Mouse (Mus musculus) bone marrow macrophage, adult 2 months (primary cell): ENCODE data around the gene Rims3. TPM values are rescaled to one million over a fixed set of nuclear protein-coding genes. Genes with fewer than 3 reads are reported as not detected.

Source experiments
- H3K27ac ChIP-seq: 2 replicates; pipeline ENCODE4 v1.5.1; 2012; ENCODE audit warnings: low read depth, low read length; ENCODE audit not compliant: insufficient read depth
- H3K4me1 ChIP-seq: 2 replicates; pipeline ENCODE4 v1.6.1; 2012; ENCODE audit warnings: low read length; ENCODE audit not compliant: control insufficient read depth, insufficient read depth
- H3K4me3 ChIP-seq: 2 replicates; pipeline ENCODE4 v1.5.1; 2012; ENCODE audit warnings: mild to moderate bottlenecking, low read length, moderate library complexity; ENCODE audit not compliant: insufficient read depth
- CTCF ChIP-seq: IDR thresholded peaks from 2 replicates; pipeline ENCODE4 v1.5.1; 2012; ENCODE audit warnings: low read depth, mild to moderate bottlenecking, low read length, moderate library complexity
- POLR2A ChIP-seq: IDR thresholded peaks from 2 replicates; pipeline ENCODE4 v1.6.1; 2012; ENCODE audit warnings: mild to moderate bottlenecking, low read depth, low read length, borderline replicate concordance
- polyA plus RNA-seq: library from polyadenylated mRNA; stranded (reverse); fragments of >200 nt; gene quantifications from 2 replicates; pipeline ENCODE4 v1.2.4, GENCODE M21; 2012; ENCODE audit not compliant: missing spikeins, insufficient read depth, insufficient read length

The Rims3 gene
- polyA plus RNA-seq, 1 experiment, result 1.9 TPM

GRCm38 (mm10) chr4:120878728-120879127, 24.1 kb downstream of the Rims3 start:
- H3K4me1 ChIP-seq, result peaks cover 30% of the 10 kb centered on the region
- no peak overlapping the region for H3K27ac ChIP-seq
- H3K4me3 ChIP-seq, result no peak overlapping the region
- TF ChIP-seq CTCF (no peak), POLR2A (no peak)

GRCm38 (mm10) chr4:120879386-120879785, 24.8 kb downstream of the Rims3 start:
- Histone ChIP-seq H3K4me3 (no peak overlapping the region), H3K27ac (no peak overlapping the region), H3K4me1 (peaks cover 30% of the 10 kb centered on the region)
- TF ChIP-seq CTCF (no peak), POLR2A (no peak)

DNA sequence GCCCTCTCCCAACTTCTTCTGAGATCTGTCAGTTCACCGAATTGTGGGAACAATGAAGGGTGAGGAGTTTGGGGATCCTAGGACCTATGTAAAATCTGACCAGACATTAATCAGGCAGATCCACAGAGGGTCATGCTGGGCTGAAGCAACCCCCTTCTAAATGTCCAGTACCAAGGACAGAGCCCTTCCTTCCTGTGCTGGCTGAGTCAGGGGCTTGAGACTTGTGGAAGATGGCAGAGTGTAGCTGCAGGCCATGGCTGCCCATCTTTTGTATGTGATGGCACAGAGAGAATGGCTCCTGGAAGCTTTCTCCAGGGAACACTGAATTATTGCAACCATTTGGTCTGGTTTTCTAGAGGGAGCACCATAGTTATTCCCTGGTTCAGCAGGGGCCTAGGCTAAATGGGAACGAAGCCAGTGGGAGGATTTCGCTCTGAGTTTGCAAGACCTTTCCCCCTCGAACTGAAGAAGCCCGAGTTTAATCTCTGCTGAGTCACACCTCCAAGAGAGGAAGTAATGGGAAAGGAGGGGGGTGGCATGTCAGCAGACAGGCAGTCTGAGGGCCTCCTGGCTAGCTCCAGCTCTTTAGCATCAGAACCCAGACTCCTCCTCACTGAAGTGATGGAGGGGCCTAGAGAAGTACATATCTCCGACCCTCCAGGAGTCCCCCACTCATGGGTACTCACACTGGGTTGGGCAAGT, 26.3 kb downstream of the Rims3 start:
- H3K27ac ChIP-seq, result no peak overlapping the region
- H3K4me1 ChIP-seq, result peaks cover 38% of the 10 kb centered on the region
- TF ChIP-seq POLR2A (no peak), CTCF (no peak)
- no peak overlapping the region for H3K4me3 ChIP-seq

DNA sequence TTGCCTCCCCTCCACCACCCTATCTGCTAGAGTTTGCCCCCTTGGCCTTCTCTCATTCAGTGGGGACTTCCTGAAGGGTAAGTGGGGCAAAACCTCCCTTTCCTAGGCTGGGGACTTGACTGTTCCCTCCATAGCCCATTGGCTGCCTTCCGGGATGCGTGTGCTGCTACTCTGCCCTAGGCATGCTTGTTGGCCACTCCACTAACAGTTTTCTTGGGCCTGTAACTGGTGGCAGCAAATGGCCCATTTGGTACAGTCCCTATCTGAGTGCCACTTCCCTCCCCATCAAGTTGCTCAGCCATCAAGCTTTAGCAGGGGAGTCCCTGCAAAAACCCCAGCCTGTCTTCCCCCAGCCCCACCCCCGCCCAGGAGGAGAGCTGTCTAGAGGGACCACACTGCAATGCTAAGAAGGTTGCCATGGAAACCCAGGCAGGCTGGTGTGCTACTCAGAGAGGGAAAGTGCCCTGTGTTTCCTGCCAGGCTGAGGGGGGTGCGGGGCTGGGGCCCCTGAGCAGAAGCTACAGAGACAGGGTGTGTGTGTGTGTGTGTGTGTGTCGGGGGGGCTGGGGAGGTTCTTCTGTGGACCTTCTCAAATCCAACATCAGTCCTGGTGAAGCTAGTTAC, 27.5 kb downstream of the Rims3 start:
- Histone ChIP-seq H3K4me3 (no peak overlapping the region), H3K27ac (no peak overlapping the region), H3K4me1 (peaks cover 38% of the 10 kb centered on the region)
- no peak for TF ChIP-seq POLR2A
- TF ChIP-seq CTCF, result no peak

DNA sequence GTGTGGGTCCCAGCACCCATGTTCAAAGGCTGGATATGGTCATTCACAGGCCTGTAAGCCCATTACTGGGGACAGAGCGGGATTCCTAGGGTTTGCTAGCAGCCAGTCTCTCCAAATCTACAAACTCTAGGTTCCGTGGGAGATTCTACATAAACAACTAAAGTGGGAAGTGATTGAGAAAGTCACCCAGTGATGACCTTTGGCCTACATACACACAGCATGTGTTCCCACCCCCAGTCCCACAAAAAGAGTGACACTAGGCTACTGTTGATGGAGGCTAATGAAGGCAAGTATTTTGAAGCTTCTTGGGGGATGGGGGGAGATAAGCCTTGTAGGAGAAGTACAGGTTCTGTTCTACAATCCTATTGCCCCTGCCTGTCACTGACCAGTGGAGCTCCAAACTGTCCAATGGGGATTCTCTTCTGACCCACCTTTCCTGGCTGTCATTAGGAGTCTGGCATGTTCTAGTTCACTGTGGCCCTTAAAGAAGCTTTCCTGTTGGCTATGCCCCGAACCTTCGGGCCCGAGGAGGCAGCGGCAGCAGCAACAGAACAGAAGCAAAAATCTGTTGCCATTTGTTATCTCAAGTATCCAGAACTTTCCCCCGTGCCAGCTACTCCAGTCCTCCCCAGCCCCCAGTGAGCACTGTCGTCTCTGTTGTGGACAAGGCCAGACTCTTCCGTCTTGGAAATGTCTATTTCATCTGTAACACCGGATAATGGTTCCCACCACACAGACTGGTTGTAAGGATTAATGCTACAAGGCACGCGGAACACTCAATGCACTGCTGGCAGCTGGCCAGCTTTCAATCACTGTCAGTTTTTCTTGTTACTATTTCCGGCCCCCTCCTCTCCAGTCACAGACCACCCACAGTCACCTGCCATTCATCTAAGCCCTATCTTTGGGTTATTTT, 30.8 kb downstream of the Rims3 start:
- no peak overlapping the region for H3K27ac ChIP-seq
- TF ChIP-seq CTCF (no peak), POLR2A (no peak)
- H3K4me1 ChIP-seq, result peaks cover 24% of the 10 kb centered on the region
- no peak overlapping the region for H3K4me3 ChIP-seq

DNA sequence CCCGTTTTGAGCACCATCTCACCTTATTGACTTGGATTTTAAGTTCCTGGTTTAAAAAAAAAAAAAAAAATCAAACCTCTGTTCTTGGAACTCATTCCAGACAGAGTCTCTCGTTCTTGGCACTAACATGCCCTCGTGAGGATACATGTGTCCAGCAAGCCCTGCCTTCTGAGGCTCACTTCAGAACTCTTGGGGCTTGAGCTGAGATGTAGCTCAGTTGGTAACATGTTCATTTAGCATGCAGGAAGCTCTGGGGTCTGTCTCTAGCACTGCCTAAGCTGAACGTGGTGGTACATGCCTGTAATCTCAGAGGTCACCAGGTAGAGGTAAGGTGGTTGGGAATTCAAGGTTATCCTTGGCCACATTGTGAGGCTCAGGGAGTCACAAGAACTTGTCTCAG, 31.5 kb downstream of the Rims3 start:
- Histone ChIP-seq H3K4me3 (no peak overlapping the region), H3K27ac (no peak overlapping the region), H3K4me1 (peaks cover 18% of the 10 kb centered on the region)
- no peak for TF ChIP-seq CTCF
- no peak for TF ChIP-seq POLR2A

DNA sequence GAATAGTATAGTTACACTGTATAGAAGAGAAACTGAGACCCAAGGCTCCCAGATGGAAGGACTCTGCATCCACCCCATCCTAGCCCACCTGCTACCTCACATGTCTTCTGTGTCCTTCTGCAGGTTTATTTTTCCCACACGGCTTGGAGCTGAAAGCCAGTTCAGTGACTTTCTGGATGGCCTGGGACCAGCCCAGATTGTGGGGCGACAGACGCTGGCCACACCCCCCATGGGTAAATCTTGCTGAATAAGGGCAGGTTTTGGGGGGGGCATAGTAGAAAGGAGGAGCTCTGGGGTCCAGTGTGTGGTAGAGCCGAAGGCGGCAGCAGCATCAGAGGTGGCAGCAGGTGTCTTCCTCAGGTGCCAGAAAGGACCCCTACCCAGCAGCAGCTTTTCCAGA, 32.2 kb downstream of the Rims3 start:
- TF ChIP-seq CTCF (no peak), POLR2A (no peak)
- H3K4me3 ChIP-seq, result no peak overlapping the region
- H3K27ac ChIP-seq, result no peak overlapping the region
- H3K4me1 ChIP-seq, result peaks cover 11% of the 10 kb centered on the region

GRCm38 (mm10) chr4:120887381-120888112, 32.9 kb downstream of the Rims3 start:
- Histone ChIP-seq H3K27ac (no peak overlapping the region), H3K4me1 (peaks cover 9% of the 10 kb centered on the region), H3K4me3 (no peak overlapping the region)
- no peak for TF ChIP-seq CTCF
- no peak for TF ChIP-seq POLR2A

- H3K4me3 ChIP-seq, result no peak overlapping the region
- TF ChIP-seq CTCF (no peak), POLR2A (no peak)
- H3K27ac ChIP-seq, result no peak overlapping the region
- peaks cover 9% of the 10 kb centered on the region for H3K4me1 ChIP-seq
Measured at GRCm38 (mm10) chr4:120888884-120889283, 34.3 kb downstream of the Rims3 start.
